Mouse (Mus musculus): Measurements from ENCODE around the gene Rflnb. TPM values are rescaled to one million over a fixed set of nuclear protein-coding genes. Genes with fewer than 3 reads are reported as not detected.

The Rflnb gene
- polyA plus RNA-seq, 1 experiment from 2014 or later = 12.7 TPM

DNA sequence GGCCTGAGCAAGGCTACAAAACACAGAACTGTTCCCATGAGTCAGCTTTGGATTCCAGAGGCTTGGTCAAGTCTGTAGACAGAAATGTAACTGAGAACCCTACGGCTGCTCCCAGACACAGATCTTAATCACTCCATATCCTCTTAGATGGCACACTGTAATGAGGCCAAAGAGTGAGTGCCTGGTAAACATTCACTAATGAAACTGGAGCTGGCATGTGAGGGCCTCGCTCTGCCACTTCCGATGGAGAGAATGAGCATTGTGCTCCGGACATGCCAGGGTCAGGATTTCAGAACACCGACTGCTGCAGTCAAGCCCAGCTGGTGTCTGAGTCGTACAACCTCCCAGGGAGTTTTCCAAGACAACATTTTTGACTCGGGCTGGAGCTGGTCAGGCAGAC, 32.4 kb upstream of the Rflnb start:
- no peaks in the 10 kb centered on the region for H3K4me1 ChIP-seq (ENCODE audit: control insufficient read depth, insufficient read depth, low read length)
- H3K36me3 ChIP-seq (ENCODE audit: control insufficient read depth, insufficient read depth, low read length) = 0 out of 2 replicates have a peak, but pooled peaks cover 2% of the 10 kb centered on the region
- WGBS = 78% methylated on average over 7 of the region's 7 CpGs
- no peak overlapping the region for H3K4me2 ChIP-seq (ENCODE audit: low read length)
- no peaks in the 10 kb centered on the region for H3K27me3 ChIP-seq (ENCODE audit: control insufficient read depth, insufficient read depth, low read depth, low read length)
- H3K9ac ChIP-seq (ENCODE audit: low read depth, low read length) = no peak overlapping the region
- H3K9me3 ChIP-seq (replicated peaks; ENCODE audit: control insufficient read depth, low read length, poor library complexity, severe bottlenecking) = no peaks in the 10 kb centered on the region
- no peak for ATAC-seq
- H3K4me3 ChIP-seq (ENCODE audit: low read depth, low read length) = no peak overlapping the region
- no peak overlapping the region for H3K27ac ChIP-seq (ENCODE audit: low read length)

DNA sequence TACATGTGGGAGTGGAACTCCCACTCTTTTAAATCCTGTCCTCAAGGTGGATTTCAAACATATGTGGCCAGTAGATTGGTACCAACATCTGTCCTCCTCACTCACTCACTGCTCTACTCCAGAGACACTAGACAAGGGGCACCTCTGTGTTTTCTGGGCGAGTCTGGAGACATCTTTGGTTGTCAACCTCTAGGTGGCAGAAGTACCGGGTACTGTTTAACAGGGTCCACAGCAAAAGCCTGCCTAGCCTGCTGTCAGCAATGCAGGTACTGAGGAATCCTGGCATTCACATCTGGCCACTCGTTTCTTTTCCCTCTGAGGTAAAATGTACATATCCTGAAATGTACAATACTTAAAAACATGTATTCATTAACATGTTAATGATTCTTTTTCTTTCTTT, 28.9 kb upstream of the Rflnb start:
- H3K36me3 ChIP-seq (ENCODE audit: control insufficient read depth, insufficient read depth, low read length) = 0 out of 2 replicates have a peak, but pooled peaks cover 2% of the 10 kb centered on the region
- WGBS = 23% methylated on average over 3 of the region's 3 CpGs
- H3K4me3 ChIP-seq (ENCODE audit: low read depth, low read length) = no peak overlapping the region
- no peaks in the 10 kb centered on the region for H3K27me3 ChIP-seq (ENCODE audit: control insufficient read depth, insufficient read depth, low read depth, low read length)
- H3K9me3 ChIP-seq (replicated peaks; ENCODE audit: control insufficient read depth, low read length, poor library complexity, severe bottlenecking) = no peaks in the 10 kb centered on the region
- no peak overlapping the region for H3K27ac ChIP-seq (ENCODE audit: low read length)
- no peak overlapping the region for H3K4me2 ChIP-seq (ENCODE audit: low read length)
- H3K4me1 ChIP-seq (ENCODE audit: control insufficient read depth, insufficient read depth, low read length) = no peaks in the 10 kb centered on the region
- no peak overlapping the region for H3K9ac ChIP-seq (ENCODE audit: low read depth, low read length)
- ATAC-seq = no peak

DNA sequence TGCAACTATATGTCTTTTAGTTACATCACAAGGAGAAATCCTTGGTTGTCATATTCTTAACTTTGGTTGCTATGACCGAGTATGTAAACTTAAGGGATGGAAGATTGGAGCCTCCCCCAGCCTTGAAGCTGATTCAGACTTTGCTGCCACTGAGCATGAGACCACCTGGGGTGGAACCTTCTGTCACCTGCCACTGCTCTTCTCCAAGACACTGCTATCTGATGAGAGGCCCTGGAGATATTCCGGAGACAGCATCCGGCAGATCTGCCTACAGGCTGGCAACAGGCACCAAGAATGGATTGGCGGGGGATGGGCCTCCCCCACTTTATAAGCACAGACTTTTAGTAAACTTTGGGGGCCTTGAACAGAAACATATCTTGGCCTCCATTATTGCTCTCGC, 24.9 kb upstream of the Rflnb start:
- WGBS = 91% methylated on average over 5 of the region's 5 CpGs
- H3K4me2 ChIP-seq (ENCODE audit: low read length) = no peak overlapping the region

DNA sequence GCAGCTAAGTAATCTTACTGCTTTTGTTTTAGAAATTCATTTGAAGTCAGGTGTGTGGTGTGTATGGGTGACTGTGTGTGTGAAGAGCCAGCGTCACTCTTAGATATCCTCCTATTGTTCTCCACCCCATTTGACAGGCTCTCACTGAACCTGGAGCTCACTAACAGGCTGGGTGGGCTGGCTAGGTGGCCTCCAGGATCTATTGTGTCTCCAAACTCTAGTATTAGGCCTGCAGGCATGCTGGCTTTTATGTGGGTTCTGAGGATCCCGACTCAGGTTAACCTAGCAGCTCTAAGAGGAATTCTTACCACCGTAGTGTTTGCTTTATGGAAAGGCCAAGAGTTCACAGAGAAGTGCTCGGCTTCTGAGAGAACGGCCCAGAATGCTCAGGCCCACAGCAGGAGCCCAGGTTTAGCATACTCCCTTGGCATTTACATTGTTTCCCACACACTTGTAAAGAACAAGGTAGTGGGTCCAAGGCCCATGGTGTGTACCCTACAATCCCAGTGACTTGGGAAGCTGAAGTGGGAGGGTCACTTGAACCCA, 23.5 kb upstream of the Rflnb start:
- 0 out of 2 replicates have a peak, but pooled peaks cover 2% of the 10 kb centered on the region for H3K36me3 ChIP-seq (ENCODE audit: control insufficient read depth, insufficient read depth, low read length)
- WGBS = 35% methylated on average over 5 of the region's 5 CpGs
- no peak overlapping the region for H3K9ac ChIP-seq (ENCODE audit: low read depth, low read length)
- no peak overlapping the region for H3K27ac ChIP-seq (ENCODE audit: low read length)
- no peaks in the 10 kb centered on the region for H3K9me3 ChIP-seq (replicated peaks; ENCODE audit: control insufficient read depth, low read length, poor library complexity, severe bottlenecking)
- H3K27me3 ChIP-seq (ENCODE audit: control insufficient read depth, insufficient read depth, low read depth, low read length) = no peaks in the 10 kb centered on the region
- no peak for ATAC-seq
- H3K4me1 ChIP-seq (ENCODE audit: control insufficient read depth, insufficient read depth, low read length) = no peaks in the 10 kb centered on the region
- no peak overlapping the region for H3K4me3 ChIP-seq (ENCODE audit: low read depth, low read length)
- H3K4me2 ChIP-seq (ENCODE audit: low read length) = no peak overlapping the region

More for the DNA sequence above, 24.9 kb upstream of the Rflnb start:
- H3K4me1 ChIP-seq (ENCODE audit: control insufficient read depth, insufficient read depth, low read length) = no peaks in the 10 kb centered on the region
- H3K27me3 ChIP-seq (ENCODE audit: control insufficient read depth, insufficient read depth, low read depth, low read length) = no peaks in the 10 kb centered on the region
- H3K9me3 ChIP-seq (replicated peaks; ENCODE audit: control insufficient read depth, low read length, poor library complexity, severe bottlenecking) = no peaks in the 10 kb centered on the region
- H3K27ac ChIP-seq (ENCODE audit: low read length) = no peak overlapping the region
- no peak for ATAC-seq
- H3K9ac ChIP-seq (ENCODE audit: low read depth, low read length) = no peak overlapping the region
- no peak overlapping the region for H3K4me3 ChIP-seq (ENCODE audit: low read depth, low read length)
- no peaks in the 10 kb centered on the region for H3K36me3 ChIP-seq (ENCODE audit: control insufficient read depth, insufficient read depth, low read length)

DNA sequence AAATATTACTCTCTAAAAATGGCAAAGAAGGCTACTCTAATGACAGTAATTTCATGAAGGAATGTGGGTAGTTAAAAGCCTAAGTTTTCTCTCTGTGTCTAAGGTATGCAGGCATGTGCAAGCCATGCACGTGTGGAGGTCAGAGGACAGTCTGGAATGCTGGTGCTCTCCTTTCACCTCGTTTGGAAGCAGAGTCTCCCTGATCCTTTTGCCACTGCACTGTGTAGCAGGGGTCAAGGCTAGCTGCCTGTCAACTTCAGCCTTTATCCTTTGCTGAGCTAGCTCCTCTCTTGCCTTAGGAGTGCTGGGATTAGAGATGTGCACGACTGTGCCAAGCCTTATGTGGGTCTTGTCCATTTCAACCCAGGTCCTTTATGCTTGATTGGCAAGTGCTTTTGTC, 22.9 kb upstream of the Rflnb start:
- Histone ChIP-seq H3K9me3 (replicated peaks; ENCODE audit: control insufficient read depth, low read length, poor library complexity, severe bottlenecking) (no peaks in the 10 kb centered on the region), H3K36me3 (ENCODE audit: control insufficient read depth, insufficient read depth, low read length) (0 out of 2 replicates have a peak, but pooled peaks cover 2% of the 10 kb centered on the region), H3K4me1 (ENCODE audit: control insufficient read depth, insufficient read depth, low read length) (no peaks in the 10 kb centered on the region), H3K4me2 (ENCODE audit: low read length) (no peak overlapping the region), H3K4me3 (ENCODE audit: low read depth, low read length) (no peak overlapping the region), H3K27me3 (ENCODE audit: control insufficient read depth, insufficient read depth, low read depth, low read length) (no peaks in the 10 kb centered on the region), H3K27ac (ENCODE audit: low read length) (no peak overlapping the region), H3K9ac (ENCODE audit: low read depth, low read length) (no peak overlapping the region)
- ATAC-seq = no peak
- WGBS = 42% methylated on average over 3 of the region's 3 CpGs

DNA sequence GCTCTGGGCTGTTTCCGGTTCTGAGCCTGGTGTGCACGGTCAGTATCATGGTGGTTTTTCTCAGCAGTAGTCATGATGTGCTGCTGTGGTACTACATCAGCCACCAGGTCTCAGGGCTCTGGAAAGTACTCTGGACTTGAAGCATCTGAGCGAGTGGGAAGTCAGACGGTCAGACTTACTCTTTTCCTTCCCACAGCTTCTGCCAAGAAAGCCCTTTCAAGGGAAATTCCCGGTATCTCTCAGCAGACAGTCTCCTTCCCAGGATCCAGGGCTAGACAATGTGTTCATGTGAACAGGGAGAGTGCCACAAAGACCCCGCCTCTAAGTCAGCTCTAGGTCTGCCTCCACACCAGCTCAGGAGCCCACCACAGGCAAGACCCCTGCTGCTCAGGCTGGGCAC, 17.8 kb upstream of the Rflnb start:
- no peak for ATAC-seq
- Histone ChIP-seq H3K9ac (ENCODE audit: low read depth, low read length) (no peak overlapping the region), H3K27ac (ENCODE audit: low read length) (no peak overlapping the region), H3K36me3 (ENCODE audit: control insufficient read depth, insufficient read depth, low read length) (peaks cover 2% of the 10 kb centered on the region; the same call in 1 of the 2 replicates), H3K4me3 (ENCODE audit: low read depth, low read length) (no peak overlapping the region), H3K9me3 (replicated peaks; ENCODE audit: control insufficient read depth, low read length, poor library complexity, severe bottlenecking) (no peaks in the 10 kb centered on the region), H3K4me1 (ENCODE audit: control insufficient read depth, insufficient read depth, low read length) (peaks cover 6% of the 10 kb centered on the region; the same call in 1 of the 2 replicates), H3K27me3 (ENCODE audit: control insufficient read depth, insufficient read depth, low read depth, low read length) (no peaks in the 10 kb centered on the region), H3K4me2 (ENCODE audit: low read length) (no peak overlapping the region)
- WGBS = 90% methylated on average over 6 of the region's 6 CpGs

DNA sequence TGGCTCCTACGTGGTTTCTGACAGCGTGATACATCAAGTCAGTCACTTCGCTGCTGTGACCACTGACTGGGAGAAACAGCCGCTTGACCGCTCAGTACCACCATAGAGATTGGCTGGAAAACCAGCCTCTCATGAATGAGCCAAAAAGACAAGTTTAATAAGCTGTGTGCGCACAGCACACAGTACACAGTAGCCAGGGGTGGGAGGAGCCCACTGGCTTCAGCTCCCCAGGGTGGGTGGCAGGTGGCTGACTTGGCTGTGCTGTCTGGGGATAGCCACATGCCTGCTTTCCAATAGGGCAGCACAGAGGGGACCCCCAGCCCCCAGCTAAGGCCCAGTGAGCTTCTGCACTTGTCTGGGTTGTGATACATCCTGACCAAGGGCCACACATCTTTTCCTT, 16.9 kb upstream of the Rflnb start:
- ATAC-seq = peak; percentile 17; the same call in 1 of the 2 replicates
- no peak overlapping the region for H3K4me2 ChIP-seq (ENCODE audit: low read length)
- no peak overlapping the region for H3K9ac ChIP-seq (ENCODE audit: low read depth, low read length)
- H3K36me3 ChIP-seq (ENCODE audit: control insufficient read depth, insufficient read depth, low read length) = peaks cover 2% of the 10 kb centered on the region; the same call in 1 of the 2 replicates
- no peaks in the 10 kb centered on the region for H3K9me3 ChIP-seq (replicated peaks; ENCODE audit: control insufficient read depth, low read length, poor library complexity, severe bottlenecking)
- peaks cover 6% of the 10 kb centered on the region; the same call in 1 of the 2 replicates for H3K4me1 ChIP-seq (ENCODE audit: control insufficient read depth, insufficient read depth, low read length)
- 69% methylated on average over 6 of the region's 6 CpGs for WGBS
- no peak overlapping the region for H3K4me3 ChIP-seq (ENCODE audit: low read depth, low read length)
- H3K27me3 ChIP-seq (ENCODE audit: control insufficient read depth, insufficient read depth, low read depth, low read length) = no peaks in the 10 kb centered on the region
- H3K27ac ChIP-seq (ENCODE audit: low read length) = no peak overlapping the region

DNA sequence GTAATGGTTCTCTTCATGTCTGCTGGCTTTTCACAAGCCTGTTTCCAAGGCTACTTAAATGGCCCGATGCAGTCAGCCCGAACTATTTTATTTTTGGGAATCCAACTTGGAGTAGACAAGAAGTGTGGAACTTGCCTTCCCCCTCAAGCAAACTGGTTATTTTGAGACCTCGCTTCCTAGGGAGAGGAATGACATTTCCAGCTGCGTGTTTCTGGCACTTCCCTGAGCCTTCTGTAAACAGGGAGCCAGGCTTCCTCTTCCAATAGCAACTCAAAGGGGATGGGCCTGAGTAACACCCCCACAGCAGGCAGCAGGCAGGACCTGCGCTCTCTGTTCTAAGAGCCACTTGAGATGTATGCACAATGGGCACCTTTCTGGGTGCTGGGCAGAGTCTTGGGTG, 15.3 kb upstream of the Rflnb start:
- no peak for ATAC-seq
- no peak overlapping the region for H3K4me2 ChIP-seq (ENCODE audit: low read length)
- peaks cover 2% of the 10 kb centered on the region; the same call in 1 of the 2 replicates for H3K36me3 ChIP-seq (ENCODE audit: control insufficient read depth, insufficient read depth, low read length)
- H3K9me3 ChIP-seq (replicated peaks; ENCODE audit: control insufficient read depth, low read length, poor library complexity, severe bottlenecking) = no peaks in the 10 kb centered on the region
- H3K4me1 ChIP-seq (ENCODE audit: control insufficient read depth, insufficient read depth, low read length) = peaks cover 6% of the 10 kb centered on the region; the same call in 1 of the 2 replicates
- H3K9ac ChIP-seq (ENCODE audit: low read depth, low read length) = no peak overlapping the region
- H3K27ac ChIP-seq (ENCODE audit: low read length) = no peak overlapping the region
- H3K27me3 ChIP-seq (ENCODE audit: control insufficient read depth, insufficient read depth, low read depth, low read length) = no peaks in the 10 kb centered on the region
- WGBS = 46% methylated on average over 5 of the region's 5 CpGs
- no peak overlapping the region for H3K4me3 ChIP-seq (ENCODE audit: low read depth, low read length)

DNA sequence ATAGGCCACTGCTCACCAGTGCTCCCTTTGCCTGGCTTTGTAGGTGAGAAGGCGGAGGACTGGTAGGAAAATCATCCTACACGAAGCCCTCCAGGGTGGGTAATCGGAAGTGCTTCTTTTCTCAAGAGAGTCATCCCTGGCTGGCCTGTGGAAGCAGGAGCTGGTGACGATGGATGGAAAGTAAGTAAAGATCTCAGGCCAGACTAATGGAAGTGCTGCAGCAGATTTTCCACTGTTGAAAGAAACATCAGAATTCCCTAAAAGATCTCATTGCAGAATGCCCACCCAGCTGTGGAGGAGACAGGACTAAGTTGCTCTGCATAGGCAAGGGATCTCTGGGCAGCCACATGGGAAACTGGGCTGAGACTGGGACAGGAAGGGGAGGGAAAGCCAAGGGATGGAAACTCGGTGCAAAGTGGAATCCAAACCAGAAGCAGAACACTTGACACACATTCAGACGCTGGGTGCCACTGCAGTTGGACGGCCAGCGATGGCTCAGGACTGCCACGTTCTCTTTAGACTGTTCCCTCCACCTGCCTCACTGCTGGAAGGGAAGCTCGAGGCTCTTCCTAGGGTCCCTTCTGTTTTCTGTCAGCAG, 14.6 kb upstream of the Rflnb start:
- Histone ChIP-seq H3K4me3 (ENCODE audit: low read depth, low read length) (no peak overlapping the region), H3K27me3 (ENCODE audit: control insufficient read depth, insufficient read depth, low read depth, low read length) (no peaks in the 10 kb centered on the region), H3K9ac (ENCODE audit: low read depth, low read length) (no peak overlapping the region), H3K36me3 (ENCODE audit: control insufficient read depth, insufficient read depth, low read length) (peaks cover 2% of the 10 kb centered on the region; the same call in 1 of the 2 replicates), H3K9me3 (replicated peaks; ENCODE audit: control insufficient read depth, low read length, poor library complexity, severe bottlenecking) (no peaks in the 10 kb centered on the region), H3K4me2 (ENCODE audit: low read length) (no peak overlapping the region), H3K27ac (ENCODE audit: low read length) (0 out of 2 replicates have a peak overlapping the region, but pooled peaks have one; percentile 13), H3K4me1 (ENCODE audit: control insufficient read depth, insufficient read depth, low read length) (peaks cover 6% of the 10 kb centered on the region; the same call in 1 of the 2 replicates)
- ATAC-seq = no peak
- 61% methylated on average over 10 of the region's 10 CpGs for WGBS
